Mouse (Mus musculus) fibroblast of lung, adult 2 months (primary cell): ENCODE measurements around the gene Rnase4.

Source experiments
- DNase-seq: peaks from one replicate; pipeline ENCODE4 v3.0.0-alpha.2; 2011; ENCODE audit warnings: low read depth

Rnase4 gene

DNA sequence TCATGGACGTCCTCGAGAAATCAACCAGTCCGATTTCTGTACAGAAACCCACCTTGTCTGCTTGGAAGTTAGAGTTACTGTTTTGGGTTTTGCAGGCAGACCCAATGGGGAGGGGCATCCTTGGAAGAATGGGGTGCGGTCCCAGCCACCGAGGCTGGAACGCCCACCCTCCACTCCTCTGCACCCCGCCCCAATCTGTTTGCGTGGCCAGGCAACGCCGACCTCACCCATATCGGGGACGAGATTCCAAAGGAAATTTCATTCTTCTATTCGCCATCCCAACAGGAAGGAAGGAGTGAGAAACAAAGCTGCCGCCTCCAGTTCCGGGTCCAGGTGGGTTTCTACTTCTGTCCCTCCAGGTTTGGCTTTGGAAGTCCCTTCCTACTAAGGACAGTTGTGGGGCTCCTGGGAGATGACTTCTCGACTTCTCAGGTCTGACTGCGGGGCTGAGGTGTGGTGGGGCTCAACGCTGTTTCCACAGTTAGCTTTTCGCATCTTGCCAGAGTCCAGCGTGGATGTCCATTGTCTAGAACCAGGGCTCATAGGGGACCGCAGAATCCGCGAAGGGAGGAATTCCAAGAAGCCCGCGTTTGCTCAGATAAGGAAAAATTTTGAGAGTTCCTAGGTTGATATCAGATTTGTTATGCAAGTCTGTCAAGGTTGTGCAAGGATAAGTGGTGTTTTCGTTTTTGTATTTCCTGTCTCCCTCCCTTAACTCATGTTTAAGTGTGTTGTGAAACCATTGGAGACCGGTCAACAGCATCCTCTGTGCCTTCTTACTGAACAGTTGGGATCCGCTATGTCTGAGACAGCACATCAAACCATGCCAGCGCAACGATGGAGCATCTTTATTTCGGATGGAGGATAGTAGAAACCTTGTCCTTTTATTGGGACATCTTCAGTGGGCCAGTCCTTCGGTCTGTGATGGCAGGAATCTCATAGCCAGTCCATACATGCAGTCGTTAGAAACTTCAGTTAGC is at the start of gene Rnase4, which contains the start of gene Ang:
Rnase4 (plus strand) TSS at position 157 of the 980 bp plus-strand sequence.
Ang (plus strand) TSS at position 230 of the 980 bp plus-strand sequence.
- DNase-seq, result peak; percentile 56

DNA sequence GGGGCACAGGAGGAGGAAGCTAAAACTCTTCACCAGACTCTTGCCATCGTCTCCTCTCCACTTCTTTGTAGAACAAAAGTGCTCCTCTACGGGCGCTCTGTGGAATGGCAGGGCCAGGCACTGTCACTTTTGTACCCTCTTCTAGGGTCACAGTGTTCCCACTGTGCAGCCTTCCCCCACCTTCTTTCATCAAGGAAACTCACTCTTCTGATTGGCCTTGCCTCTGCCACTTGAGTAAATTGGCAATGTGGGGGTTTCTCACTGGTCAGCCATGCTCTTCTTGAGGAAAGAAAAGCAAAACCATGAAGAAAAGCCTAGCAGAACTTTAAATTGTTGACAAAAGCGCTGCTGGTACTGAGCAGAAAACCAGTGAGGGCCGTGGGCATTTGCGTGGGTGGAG is 49.1 kb upstream of the Rnase4 start, which contains the start of gene Rnase9:
Rnase9 (minus strand) TSS at position 101 of the 400 bp plus-strand sequence.
- no peak for DNase-seq

DNA sequence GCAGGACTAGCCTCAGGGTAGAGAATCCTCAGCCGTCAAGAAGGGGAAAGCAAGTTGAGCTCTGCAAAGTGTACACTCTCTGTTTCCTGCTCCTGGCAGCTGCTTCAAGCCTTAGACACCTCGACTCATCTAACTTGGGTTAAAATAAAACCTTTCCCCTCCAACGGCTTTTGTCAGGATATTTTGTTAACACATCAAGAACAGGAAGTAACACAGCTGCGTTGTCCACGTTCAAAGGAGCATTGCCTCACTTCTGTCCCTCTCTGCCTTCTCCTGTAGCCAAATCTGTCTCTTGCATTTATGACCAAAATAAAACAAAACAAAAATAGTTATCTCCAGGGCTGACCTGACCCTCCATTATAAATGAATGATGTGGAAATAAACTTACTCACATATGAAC is 43.0 kb upstream of the Rnase4 start:
- no peak for DNase-seq

DNA sequence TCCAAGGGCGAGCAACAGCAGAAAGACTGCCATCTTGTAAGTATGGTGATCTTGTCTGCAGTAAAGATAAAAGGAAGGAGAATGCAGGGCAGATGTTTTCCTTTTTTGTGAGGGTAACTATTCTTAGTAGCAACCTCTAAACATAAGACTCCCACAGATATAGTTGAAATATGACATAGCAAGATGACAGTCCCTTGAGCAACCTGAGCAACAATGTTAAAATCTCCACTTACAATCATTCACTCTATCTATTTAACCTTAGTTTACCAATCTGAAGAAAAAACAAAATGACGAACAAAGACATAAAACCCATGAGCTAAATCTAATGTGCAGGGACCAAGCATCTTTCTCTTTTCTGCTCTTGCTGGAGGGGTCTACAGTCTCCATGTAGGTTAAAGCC is 40.8 kb upstream of the Rnase4 start, which contains the start of gene Rnase11:
Rnase11 (minus strand) TSS at position 101 of the 400 bp plus-strand sequence.
- DNase-seq, result no peak

DNA sequence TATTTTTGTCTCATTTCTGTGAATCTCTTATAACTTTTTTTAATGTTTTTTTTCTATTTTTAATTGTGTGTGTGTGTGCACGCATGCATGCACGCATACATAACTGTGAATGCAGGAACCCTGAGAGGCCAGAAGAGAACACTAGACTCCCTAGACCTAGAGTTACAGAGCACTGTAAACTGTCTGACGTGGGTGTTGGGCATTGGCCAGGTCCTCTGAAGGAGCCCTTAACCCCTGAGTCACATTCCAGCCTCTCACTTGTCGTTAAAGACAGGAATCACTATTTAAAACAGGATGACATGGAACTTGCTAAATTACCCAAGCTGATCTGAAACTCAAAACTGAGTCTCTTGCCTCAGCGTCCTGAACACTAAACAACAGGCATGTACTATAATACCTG is 38.9 kb upstream of the Rnase4 start:
- no peak for DNase-seq

DNA sequence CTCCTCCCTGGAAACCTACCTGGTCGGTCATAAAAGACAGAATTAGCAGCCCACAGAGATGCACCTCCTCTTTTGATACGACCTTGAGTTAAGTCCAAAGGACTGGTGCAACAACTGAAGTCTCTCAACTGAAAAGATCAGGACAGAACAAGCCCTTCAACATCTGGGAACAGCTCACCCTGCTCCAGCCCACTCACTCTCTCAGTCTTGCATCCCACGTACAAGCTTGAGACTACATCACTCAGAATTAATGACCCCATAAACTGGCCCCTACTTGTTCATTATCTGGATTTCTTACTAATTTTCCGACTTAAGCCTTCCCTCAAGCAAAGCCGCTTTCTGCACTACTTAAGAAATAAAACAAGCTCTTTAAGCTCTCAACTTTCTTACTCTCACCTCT is 37.7 kb upstream of the Rnase4 start:
- no peak for DNase-seq

DNA sequence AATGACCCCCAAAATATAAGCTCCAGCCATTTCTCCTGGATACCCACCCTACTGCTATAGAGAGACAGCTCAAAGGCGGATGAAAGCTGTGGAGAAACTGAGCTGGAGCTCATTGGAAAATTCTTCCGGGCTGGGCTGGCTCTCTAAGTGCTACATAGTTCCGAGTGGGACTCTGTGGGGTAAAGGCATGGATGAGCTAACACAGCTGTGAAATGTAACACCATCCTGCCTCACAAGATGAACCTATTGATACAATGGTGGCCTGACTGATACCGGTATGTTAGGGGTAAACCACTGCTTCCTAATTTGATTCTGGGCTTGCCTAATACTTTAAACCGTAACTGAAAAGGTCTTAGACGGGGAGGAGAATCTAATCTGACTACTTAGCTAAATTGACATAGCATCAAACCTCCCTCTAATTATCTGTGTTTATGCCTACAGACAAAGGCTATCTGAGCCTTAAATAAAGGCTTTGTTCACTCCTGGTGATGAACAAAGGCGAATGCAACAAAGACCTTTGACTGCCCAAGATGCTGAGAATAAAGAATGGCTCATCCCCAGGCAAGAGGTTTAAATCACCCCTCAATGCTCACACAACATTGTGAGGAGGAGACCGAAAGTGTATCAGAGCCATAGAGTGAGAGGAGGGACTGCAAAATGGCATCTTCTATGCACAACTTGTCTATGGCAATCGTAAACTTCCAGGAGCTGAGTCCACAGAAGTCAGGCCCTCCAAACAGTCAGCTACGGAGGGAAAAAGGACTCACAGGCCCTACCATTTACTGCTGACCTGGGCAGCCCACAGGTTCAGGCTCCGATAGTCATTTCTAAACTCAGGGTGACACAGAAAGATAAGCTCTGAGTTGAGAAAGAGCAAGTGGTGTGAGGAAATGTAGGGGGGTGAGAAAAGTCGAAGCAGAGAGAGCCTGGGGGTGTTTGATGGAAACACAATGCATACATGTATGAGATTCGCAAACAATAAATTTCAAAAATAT is 36.3 kb upstream of the Rnase4 start:
- DNase-seq, result no peak

DNA sequence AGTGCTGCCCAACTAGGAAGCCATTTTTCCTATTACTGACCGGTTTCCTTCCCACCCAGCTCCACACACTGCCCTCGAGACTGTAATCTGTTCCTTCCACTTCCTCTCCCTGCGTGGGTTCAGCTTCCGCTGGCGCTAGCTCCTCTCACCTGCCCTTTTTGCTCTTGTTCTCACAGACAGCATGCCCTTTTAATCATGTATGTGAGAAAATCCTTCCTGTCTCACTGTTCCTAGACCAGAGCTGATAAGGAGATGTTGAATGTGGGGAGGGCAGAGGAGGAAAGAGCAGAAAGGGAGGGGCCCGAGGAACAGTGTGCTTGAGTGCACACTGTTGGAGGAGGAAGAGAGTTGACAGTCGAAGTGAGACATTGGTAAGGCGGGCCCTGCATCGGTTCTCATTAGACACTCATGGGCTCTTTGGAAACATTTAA is 33.5 kb upstream of the Rnase4 start, which contains the start of gene Rnase12:
Rnase12 (minus strand) TSS at position 261 of the 431 bp plus-strand sequence.
- no peak for DNase-seq

DNA sequence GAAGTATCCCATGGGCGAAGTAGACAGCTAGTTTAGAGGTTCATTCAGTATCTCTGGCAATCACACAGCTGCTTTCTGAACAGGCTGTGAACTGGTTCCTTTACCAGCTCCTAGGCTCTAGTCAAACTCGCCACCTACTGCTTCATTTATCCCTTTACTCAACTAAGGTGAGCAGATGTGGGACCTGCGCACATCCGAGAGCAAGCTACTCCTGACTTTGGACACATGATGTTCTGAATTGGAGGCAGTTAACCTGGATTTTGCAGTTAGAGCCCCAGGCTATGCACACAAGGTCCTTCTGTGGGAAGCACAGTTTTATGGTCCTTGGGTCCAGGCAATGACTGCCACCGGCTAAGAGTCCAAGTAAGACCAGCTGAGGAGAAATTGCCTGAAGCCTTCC is 30.1 kb upstream of the Rnase4 start:
- DNase-seq, result no peak

DNA sequence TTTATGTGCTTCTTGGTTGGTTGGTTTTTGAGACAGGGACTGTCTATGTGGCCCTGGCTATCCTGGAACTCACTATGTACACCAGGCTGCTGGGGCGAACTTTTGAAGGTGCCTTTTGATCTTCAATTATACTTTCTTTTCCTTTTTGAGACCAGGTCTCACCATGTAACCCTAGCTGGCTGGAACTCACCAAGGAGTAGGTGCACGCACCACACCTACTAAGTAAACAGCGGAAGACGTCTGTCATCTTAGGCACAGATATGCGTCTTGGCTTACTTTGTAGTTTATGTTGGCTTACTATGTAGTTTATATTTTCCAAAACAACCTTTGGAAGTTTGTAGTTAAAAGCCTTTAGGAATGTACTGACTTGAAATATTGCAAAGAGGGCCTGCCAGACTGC is 21.9 kb upstream of the Rnase4 start:
- DNase-seq, result no peak

DNA sequence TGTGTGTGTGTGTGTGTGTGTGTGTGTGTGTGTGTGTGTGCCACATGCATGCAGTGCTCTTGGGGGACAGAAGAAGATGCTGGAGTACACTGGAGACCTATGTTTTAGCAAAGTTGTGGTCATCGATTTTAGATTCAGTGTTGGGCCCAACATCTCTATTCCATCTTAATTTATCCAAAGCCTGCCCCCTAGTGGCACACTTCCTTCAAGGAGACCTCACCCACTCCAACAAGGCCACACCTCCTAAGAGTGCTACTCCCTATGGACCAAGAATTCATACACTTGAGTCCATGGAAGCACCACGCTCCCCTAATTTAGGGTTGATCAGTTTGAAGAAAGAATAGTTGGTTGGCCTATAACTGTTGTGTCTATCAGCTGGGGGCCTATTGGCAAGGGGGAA is 21.3 kb upstream of the Rnase4 start:
- no peak for DNase-seq

DNA sequence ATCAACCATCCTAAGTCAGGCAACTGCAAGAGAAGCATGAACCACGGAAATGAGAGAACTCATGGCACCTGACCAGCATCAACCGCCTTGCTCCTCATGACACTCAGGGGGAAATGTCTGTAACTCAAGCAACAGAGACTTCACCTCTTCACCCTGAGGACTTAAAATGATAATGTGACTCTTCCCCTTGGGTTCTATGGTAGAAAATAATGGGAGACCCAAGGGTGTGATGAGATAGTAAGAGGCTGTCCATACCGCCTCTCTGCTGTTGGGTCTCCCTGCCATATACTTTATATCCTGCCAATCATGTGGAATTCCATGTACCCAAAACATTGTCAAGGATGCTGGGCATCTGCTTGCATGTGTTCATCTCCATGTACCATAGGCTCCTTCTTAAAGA is 16.5 kb upstream of the Rnase4 start, which contains the start of gene Olfr750:
Olfr750 (minus strand) TSS at position 101 of the 400 bp plus-strand sequence.
- DNase-seq, result no peak

DNA sequence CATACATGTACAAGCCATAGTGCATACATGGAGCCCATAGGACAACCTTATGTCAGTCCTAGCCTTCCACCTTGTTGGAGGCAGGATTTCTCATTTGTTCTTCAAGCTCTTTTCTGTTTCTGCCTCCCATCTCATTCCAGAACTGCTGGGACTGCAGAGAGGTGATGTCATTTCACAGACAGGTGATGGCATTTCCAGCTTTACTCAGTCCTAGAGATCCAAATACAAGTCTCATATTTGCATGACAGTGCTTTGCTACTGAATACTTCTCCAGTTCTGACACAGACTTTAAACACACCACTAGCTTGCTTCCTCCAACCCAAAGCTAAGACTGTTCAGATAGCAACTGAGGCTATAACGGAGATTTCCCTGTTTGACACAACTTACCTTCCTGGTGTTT is 11.7 kb upstream of the Rnase4 start:
- DNase-seq, result no peak

DNA sequence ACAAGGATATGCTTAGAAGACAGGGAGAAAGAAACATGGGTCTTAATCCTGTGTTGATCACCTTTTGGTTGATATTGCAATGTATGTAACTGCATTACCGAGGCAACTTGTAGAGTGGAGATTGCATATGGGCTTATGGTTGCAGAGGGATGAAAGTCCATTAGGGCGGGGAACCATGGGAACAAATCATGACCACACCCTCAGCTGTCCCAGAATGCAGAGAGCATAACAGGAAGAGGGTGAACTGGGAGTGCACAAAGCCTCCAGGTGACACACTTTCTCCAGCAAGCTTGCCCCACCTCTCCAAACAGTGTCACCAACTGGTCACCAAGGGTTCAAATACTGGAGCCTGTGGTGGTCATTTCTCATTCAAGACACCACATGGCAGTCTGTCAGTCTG is 9.8 kb upstream of the Rnase4 start:
- no peak for DNase-seq

DNA sequence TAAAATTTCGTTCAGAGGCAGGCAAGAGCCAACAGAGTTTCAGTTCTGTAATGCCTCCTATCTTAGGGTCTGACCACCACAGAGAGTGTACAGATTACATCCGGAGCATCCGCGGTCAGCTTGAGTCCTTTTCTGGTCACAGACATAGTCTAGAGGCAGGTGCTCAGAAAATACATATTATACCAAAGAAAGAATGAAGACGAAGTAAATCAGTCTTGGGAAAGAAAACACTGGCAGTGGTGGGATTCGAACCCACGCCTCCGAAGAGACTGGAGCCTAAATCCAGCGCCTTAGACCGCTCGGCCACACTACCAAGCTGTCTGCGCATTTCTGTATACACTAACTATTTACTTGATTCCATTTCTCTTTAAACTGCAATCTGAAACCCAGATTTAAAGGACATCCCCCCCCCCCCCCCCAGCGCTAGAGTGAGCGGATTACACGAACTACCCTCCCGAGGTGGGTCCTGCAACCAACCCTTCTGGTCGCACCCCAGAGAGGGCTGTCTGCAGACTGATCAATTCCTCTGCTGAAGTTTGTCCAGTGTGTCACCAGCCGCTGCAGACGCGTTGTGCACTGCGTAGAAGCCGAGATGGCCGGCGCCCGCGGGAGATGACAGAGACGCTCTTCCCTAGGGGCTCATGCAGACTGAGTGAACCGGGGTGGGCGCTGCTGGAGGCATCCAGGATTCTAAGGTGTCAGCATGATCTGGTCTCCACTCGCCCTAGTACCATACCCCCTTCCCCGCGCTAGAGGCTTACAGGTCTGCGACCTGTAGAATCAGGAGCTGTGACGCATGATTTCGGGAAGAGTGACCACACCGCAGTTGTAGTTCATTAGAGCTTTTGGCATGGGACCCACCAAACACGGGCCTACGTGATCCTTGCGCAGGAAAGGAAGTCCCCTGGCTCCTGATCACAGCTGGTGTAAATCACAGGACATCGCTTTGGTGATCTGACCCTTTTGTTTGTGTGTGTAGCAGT is 8.0 kb upstream of the Rnase4 start:
- no peak for DNase-seq

DNA sequence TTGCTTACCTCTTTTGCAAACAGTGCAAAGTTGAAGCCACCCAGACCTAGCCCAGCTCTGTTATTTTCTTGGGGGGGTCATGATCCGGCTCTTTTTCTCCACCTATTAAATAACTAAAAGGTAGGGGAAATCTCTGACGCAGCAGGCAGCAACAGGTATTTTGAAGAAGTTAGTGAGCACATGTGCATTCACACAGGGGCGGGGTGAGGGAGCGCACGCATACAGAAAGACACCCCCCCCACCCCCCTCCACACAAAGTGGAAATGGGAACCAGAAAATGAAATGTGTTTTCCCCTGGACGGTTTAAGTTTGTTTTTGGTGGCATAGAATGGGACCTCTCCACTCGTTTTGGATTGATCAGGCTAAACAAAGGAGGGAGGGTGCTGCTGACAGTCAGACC is 7.1 kb upstream of the Rnase4 start:
- DNase-seq, result no peak

DNA sequence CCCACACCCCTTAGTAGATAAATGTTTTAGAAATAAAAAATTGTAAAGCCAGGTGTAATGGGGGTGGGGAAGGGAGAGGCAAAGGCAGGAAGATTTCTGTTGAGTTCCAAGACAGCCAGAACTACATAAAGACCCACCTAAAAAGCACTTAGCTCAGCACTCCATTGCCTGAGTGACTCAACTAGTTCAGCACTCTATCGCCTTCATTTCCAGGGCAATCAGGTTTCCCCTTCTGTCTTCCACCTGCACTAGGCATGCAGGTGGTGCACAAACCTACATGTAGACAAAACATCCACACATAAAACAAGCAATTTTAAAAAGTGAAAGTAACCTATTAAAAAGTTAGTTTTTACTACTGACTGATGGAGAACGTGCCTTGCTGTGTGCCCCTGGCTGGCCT is 5.8 kb upstream of the Rnase4 start:
- no peak for DNase-seq

DNA sequence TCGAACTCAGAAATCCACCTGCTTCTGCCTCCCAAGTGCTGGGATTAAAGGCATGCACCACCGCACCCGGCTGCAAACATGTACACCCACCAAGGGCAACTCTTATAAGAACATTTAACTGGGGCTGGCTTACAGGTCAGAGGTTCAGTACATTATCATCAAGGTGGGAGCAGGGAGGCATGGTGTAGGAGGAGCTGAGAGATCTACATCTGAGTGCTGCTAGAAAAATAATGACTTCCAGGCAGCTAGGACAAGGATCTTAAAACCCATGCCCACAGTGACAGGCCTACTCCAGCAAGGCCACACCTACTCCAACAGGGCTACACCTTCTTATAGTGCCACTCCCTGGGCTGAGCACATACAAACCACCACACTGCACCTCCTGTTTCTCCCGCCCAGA is 5.0 kb upstream of the Rnase4 start:
- DNase-seq, result no peak

DNA sequence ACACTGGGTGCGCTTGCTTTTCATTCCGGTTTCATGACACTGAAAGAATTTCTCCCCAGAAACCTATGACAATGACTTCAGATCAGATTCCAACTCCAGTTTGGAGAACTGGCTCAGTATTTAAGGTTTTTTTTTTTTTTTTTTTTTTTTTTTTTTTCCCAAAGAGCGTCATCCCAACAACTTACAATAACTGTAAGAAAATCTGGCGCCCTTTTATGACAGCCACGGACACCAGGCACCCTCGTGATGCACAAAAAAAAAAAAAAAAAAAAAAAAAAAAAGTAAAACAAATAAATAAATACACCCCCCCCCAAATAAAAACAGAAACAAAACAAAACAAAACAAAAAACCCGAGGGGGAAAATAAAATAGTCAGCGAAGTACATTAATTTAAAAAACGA is 3.1 kb upstream of the Rnase4 start:
- DNase-seq, result no peak

DNA sequence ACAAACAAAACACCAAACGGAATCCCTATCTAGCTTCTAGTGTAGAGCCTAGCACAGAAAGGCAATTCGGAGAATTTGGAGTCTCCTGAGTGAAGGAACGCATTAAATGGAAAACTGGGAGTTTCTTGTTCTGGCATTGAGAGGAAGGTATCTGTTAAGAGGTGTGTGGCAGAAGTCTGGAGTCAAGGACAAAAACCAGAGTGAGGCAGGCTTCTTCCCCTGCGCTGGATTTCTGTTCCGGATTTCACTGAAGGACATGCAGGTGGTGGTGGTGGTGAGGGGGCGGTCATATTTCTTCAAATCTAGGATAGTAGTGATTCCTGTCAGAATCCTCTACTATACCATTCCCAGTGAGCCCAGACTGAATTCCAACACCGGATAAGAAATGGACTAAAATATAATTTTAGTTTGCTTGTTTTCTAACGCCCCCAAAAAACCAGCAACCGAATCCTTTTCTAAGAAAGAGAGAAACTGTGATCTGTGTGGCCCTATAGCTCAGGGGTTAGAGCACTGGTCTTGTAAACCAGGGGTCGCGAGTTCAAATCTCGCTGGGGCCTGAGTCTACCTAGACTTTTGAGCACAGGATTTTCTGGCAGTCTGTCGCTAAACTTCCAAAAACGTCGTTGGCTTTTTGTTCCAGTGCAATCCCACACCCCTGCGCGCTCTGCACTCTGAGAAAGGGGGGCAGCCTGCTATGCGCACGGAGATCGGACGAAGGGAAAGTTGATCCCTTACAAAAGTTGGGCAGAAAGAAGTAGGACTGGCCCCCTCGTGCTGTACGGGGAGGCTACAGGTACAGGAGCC is 2.5 kb upstream of the Rnase4 start:
- DNase-seq, result peak; percentile 49
